Mouse (Mus musculus) adrenal gland, postnatal 25 days (tissue): ENCODE measurements at regions not wholly inside any gene's neighbourhood (a gene's known extent, or its start where the extent isn't known, plus 50 kb on each side); places are given as distances from the start of the nearest gene placed in this dataset.

Source experiments
- DNase-seq: peaks from one replicate; pipeline ENCODE4 v3.0.0; 2021; ENCODE audit warnings: mixed read lengths

GRCm38 (mm10) chr6:68631787-68632186 is 1096.2 kb upstream of the Tacstd2 start:
- no peak for DNase-seq

GRCm38 (mm10) chr6:68606033-68606432 is 1070.4 kb upstream of the Tacstd2 start:
- no peak for DNase-seq
